Mouse (Mus musculus): ENCODE results near the gene Zfp607b. TPM values are rescaled to one million over a fixed set of nuclear protein-coding genes. Genes with fewer than 3 reads are reported as not detected.

Gene Zfp607b
- polyA plus RNA-seq, 1 experiment: 4.6 TPM

DNA sequence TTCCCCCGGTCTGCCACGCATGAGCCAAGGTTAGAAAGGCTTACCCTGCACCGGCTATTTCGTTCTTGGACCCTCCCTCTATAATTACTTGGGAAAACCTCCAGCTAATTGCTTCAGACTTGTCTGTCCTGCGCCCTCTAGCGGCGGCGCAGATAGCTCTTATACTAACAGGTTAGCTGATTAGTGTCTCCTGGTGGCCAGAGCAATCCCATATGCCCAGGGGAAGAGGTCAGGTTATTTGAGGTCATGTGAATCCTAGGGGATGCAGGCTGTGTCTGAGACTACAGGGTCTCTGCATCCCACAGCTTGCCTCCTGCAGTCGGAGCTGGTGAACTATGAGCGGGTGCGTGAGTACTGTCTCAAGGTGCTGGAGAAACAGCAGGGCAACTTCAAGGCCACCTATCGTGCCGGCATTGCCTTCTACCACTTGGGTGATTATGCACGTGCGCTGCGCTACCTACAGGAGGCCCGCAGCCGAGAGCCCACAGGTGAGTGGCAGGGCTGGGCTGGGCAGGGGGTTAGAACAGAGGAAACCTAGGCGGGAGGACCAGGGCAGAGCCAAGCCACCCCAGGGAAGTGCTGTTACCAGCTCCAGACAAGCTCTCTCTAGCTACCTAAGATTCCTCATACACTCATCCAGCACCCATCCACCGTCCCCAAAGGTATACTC, 34.4 kb upstream of the Zfp607b start:
- peak overlapping the region; percentile 91 for H3K4me3 ChIP-seq (replicated peaks; ENCODE audit: insufficient read depth, low read depth, low read length)
- no peaks in the 10 kb centered on the region for H3K27me3 ChIP-seq (ENCODE audit: control insufficient read depth, insufficient read depth, low read length)
- TF ChIP-seq CTCF (IDR thresholded peaks at IDR 0.05; ENCODE audit: borderline replicate concordance, insufficient read depth, low read depth, low read length) (peak; percentile 63), POLR2A (IDR thresholded peaks at IDR 0.05; ENCODE audit: borderline replicate concordance, insufficient read depth, low read length) (no peak)
- 31% methylated on average over 20 of the region's 20 CpGs for WGBS
- DNase-seq: peak; percentile 71 to 74
- peaks cover 27% of the 10 kb centered on the region for H3K4me1 ChIP-seq (ENCODE audit: control insufficient read depth, insufficient read depth, low read length)
- peak overlapping the region; percentile 94 for H3K27ac ChIP-seq (ENCODE audit: insufficient read depth, low read length)

DNA sequence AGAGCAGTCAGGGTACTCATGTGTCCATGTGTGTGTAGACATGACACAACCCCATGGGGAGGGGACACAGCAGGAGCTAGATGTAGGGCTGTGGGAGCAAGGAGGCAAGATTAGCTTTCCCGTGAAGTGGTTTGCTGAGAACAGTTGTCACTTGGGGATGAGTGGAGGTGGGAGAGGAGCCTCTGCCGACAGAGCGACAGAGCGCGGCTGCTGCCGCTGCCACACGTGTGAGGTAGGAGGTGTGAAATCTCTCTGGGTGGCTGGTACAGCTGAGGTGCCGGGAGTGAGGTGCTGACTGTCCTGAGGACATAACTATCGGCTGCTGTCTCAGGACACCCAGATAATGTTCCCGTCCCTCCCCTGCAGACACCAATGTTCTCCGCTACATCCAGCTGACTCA, 33.6 kb upstream of the Zfp607b start:
- 43% methylated on average over 11 of the region's 11 CpGs for WGBS
- H3K4me1 ChIP-seq (ENCODE audit: control insufficient read depth, insufficient read depth, low read length): peaks cover 27% of the 10 kb centered on the region
- H3K27me3 ChIP-seq (ENCODE audit: control insufficient read depth, insufficient read depth, low read length): no peaks in the 10 kb centered on the region
- H3K4me3 ChIP-seq (replicated peaks; ENCODE audit: insufficient read depth, low read depth, low read length): peak overlapping the region; percentile 91
- no peak for TF ChIP-seq POLR2A (IDR thresholded peaks at IDR 0.05; ENCODE audit: borderline replicate concordance, insufficient read depth, low read length)
- no peak for TF ChIP-seq CTCF (IDR thresholded peaks at IDR 0.05; ENCODE audit: borderline replicate concordance, insufficient read depth, low read depth, low read length)
- DNase-seq: peak in 1 of 2 experiments; percentile 47
- H3K27ac ChIP-seq (ENCODE audit: insufficient read depth, low read length): peak overlapping the region; percentile 54; the same call in 1 of the 2 replicates

DNA sequence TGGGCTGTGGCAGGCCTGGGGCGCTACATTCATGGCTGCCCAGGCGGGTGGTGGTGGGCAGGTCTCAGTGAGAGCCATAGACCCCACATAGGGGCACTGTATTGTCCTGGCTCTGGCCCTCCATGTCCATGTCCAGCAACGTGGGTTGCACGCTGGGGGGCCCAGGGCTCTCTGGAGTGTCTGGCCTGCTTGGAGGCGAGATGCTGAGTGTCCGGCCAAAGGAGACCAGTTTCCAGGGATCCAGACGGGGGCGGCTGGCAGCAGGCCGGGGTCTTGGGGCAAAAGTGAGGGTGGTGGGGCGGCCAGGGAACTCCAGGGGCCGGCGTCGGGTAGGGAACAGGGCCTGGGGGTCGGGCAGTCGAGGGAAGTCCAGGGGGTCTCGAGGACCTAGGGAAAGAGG, 32.5 kb upstream of the Zfp607b start:
- WGBS: 61% methylated on average over 16 of the region's 16 CpGs
- Histone ChIP-seq H3K4me3 (replicated peaks; ENCODE audit: insufficient read depth, low read depth, low read length) (no peak overlapping the region), H3K4me1 (ENCODE audit: control insufficient read depth, insufficient read depth, low read length) (peaks cover 27% of the 10 kb centered on the region), H3K27ac (ENCODE audit: insufficient read depth, low read length) (no peak overlapping the region), H3K27me3 (ENCODE audit: control insufficient read depth, insufficient read depth, low read length) (no peaks in the 10 kb centered on the region)
- no peak for TF ChIP-seq CTCF (IDR thresholded peaks at IDR 0.05; ENCODE audit: borderline replicate concordance, insufficient read depth, low read depth, low read length)
- TF ChIP-seq POLR2A (IDR thresholded peaks at IDR 0.05; ENCODE audit: borderline replicate concordance, insufficient read depth, low read length): no peak
- peak; percentile 40 to 47 for DNase-seq

DNA sequence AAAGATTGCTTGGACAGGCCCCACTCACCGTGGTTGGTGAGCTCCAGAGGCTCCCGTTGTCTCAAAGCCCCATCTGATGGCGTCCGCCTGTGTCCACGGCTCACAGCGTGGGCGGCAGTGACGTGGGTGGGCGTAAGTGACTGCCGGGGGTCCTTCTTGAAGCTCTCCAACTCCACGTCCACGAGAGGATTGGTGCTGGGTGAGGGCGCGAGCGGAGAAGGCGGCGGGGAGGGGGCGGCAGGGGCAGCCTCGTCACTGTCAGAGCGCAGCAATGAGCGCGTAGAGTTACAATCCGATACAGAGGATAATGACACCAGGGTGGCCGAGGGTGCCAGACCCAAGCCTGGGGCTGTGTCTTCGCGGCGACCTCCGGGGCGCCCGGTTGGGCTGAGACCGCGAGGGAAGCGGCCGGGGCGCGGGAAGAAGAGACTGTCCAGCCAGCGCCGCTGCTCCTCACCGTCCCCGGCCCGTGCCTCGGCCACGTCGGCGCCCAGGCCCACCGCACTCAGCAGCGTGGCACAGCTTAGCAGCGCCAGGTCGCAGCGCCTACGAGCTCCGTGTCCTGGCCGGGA, 31.2 kb upstream of the Zfp607b start:
- no peak overlapping the region for H3K4me3 ChIP-seq (replicated peaks; ENCODE audit: insufficient read depth, low read depth, low read length)
- no peak for DNase-seq
- WGBS: 43% methylated on average over 53 of the region's 53 CpGs
- H3K27me3 ChIP-seq (ENCODE audit: control insufficient read depth, insufficient read depth, low read length): no peaks in the 10 kb centered on the region
- H3K4me1 ChIP-seq (ENCODE audit: control insufficient read depth, insufficient read depth, low read length): peaks cover 24% of the 10 kb centered on the region
- H3K27ac ChIP-seq (ENCODE audit: insufficient read depth, low read length): no peak overlapping the region
- TF ChIP-seq CTCF (IDR thresholded peaks at IDR 0.05; ENCODE audit: borderline replicate concordance, insufficient read depth, low read depth, low read length) (no peak), POLR2A (IDR thresholded peaks at IDR 0.05; ENCODE audit: borderline replicate concordance, insufficient read depth, low read length) (no peak)

DNA sequence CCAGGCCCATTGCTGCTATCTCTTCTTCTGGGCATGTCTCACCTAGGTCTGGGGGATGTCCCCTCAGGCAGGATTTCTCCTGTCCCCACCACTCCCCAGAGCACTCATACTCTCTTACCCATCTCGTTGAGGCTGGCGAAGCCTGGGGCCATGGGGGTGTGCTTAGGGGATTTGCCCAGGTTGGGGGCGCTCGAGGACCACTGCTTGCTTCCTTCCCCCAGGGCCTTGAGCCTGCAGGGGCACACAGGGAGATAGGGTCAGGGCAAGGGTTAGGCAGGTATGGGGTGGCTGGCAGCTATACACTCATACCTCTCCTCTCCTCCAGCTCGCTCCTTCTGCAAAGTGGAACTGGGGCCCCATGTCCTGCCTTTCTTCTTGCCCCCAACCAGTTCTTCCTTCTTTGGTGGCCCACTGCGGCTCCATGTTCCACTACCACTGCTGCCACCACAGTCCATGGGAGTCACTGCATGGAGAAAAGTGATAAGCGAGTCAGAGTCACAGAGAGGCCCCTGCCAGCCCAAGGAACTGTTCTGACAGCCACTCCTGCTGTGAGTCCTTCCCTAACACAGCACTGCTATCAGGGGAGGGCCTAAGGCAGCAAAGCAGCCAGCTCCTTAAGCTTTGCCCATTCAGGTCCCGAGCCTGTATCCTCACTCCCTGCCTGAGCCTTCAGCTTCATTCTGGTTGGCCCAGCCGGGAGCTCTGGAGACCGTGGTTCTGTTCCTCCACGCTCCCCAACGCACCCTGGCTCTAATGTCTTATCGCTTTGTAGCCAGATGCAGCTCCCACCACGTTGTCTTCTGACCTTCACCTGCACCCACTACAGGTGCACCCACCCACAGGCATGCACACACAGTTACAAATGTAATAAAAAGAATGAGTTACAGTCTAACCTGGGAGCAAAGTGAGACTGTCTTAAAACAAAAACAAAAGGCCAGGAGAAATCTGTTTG, 30.2 kb upstream of the Zfp607b start:
- TF ChIP-seq POLR2A (IDR thresholded peaks at IDR 0.05; ENCODE audit: borderline replicate concordance, insufficient read depth, low read length) (no peak), CTCF (IDR thresholded peaks at IDR 0.05; ENCODE audit: borderline replicate concordance, insufficient read depth, low read depth, low read length) (peak; percentile 5; the same call in 1 of the 2 replicates)
- WGBS: 54% methylated on average over 14 of the region's 14 CpGs
- Histone ChIP-seq H3K4me1 (ENCODE audit: control insufficient read depth, insufficient read depth, low read length) (peaks cover 24% of the 10 kb centered on the region), H3K4me3 (replicated peaks; ENCODE audit: insufficient read depth, low read depth, low read length) (no peak overlapping the region), H3K27ac (ENCODE audit: insufficient read depth, low read length) (no peak overlapping the region), H3K27me3 (ENCODE audit: control insufficient read depth, insufficient read depth, low read length) (no peaks in the 10 kb centered on the region)
- DNase-seq: no peak

DNA sequence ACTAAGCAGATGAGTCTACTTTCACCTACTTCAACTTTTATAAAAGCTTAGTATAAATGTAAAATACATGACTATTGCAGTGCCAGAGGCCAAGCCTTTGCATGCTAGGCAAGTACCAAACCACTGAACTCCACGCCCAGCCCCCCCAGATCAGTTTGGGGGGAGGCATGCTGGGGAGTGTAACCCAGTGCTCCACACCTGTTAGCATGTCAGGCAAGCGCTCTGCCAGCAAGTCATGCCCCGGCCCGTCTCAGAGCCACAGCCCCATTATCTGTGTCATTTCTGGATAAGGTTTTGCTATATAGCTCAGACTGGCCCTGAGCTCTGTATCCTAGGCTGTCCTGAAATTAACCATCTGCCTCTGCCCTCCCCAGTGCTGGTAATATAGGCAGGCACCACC, 27.1 kb upstream of the Zfp607b start:
- Histone ChIP-seq H3K27ac (ENCODE audit: insufficient read depth, low read length) (no peak overlapping the region), H3K4me1 (ENCODE audit: control insufficient read depth, insufficient read depth, low read length) (peaks cover 15% of the 10 kb centered on the region), H3K4me3 (replicated peaks; ENCODE audit: insufficient read depth, low read depth, low read length) (no peak overlapping the region), H3K27me3 (ENCODE audit: control insufficient read depth, insufficient read depth, low read length) (no peaks in the 10 kb centered on the region)
- no peak for DNase-seq
- 85% methylated on average over 4 of the region's 4 CpGs for WGBS
- TF ChIP-seq POLR2A (IDR thresholded peaks at IDR 0.05; ENCODE audit: borderline replicate concordance, insufficient read depth, low read length): no peak

DNA sequence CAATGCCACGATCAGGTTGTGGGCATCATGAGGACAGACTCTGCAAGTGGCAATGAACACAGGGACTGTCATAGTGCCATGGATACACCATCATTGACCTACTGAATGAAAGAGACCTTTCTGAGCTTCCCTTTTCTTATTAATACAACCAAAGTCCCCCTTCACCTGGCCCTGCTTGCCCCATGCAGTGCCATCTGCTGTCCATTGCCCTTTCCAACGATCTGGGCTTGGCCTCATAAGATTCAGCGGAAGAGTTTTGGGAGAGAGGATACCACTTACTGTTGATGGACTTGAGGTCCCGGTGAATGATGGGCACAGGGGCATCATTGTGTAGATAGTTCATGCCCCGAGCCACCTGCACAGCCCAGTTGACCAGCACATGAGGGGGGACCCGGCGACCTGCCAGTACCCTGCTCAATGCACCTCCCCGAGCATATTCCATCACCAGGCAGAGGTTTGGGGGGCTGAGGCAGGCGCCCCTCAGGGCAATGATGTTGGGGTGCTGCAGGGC, 16.0 kb upstream of the Zfp607b start:
- H3K4me3 ChIP-seq (replicated peaks; ENCODE audit: insufficient read depth, low read depth, low read length): peak overlapping the region; percentile 66
- TF ChIP-seq POLR2A (IDR thresholded peaks at IDR 0.05; ENCODE audit: borderline replicate concordance, insufficient read depth, low read length) (no peak), CTCF (IDR thresholded peaks at IDR 0.05; ENCODE audit: borderline replicate concordance, insufficient read depth, low read depth, low read length) (peak; percentile 51; the same call in 1 of the 2 replicates)
- H3K27ac ChIP-seq (ENCODE audit: insufficient read depth, low read length): peak overlapping the region; percentile 69
- peak in 1 of 2 experiments; percentile 69 for DNase-seq
- no peaks in the 10 kb centered on the region for H3K27me3 ChIP-seq (ENCODE audit: control insufficient read depth, insufficient read depth, low read length)
- 6% methylated on average over 9 of the region's 9 CpGs for WGBS
- H3K4me1 ChIP-seq (ENCODE audit: control insufficient read depth, insufficient read depth, low read length): peaks cover 11% of the 10 kb centered on the region
